Mouse (Mus musculus): ENCODE measurements around the gene Cnga4. TPM values are rescaled to one million over a fixed set of nuclear protein-coding genes. Genes with fewer than 3 reads are reported as not detected.
"Not testable (repeated sequence)": the region's sequence is repeated elsewhere in the genome, so short reads cannot be mapped to it uniquely, and the experiment has no call there.

The Cnga4 gene
- polyA plus RNA-seq, 1 experiment from 2014 or later = not detected

DNA sequence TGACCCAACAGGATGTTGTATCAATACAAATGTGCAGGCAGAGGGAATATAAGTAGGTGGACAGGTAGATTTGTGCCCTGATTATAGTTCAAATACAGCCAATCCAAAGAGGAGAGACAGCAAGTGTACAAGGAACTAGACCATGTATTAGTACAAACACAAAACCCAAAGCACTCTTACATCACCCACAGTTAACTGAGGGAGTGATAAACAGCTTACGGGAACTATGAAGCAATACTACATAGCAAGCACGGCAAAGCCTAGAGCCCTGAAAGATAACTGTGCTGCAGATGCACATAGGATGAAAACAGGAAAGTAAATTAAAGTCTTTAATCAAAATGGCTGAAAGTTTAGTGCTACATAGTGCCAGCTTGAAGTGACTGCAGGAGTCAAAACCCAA is 16.7 kb upstream of the Cnga4 start:
- ATAC-seq (no peak), DNase-seq (ENCODE audit: low read depth, low spot score) (no peak)
- no peaks in the 10 kb centered on the region for H3K27me3 ChIP-seq
- TF ChIP-seq CTCF (IDR thresholded peaks at IDR 0.05) = no peak
- in situ Hi-C loops (cut with MboI; ENCODE audit: low pct_unique_long_range_greater_than_20kb) = loop anchor here (25.0 kb wide), 1 partner anchor 250 kb away; the partner anchor contains the start of genes Arfip2, Gm45799, Timm10b and Trim3
- POLR2A ChIA-PET = no interaction called here
- CTCF ChIA-PET = no interaction called here

GRCm38 (mm10) chr7:105390236-105390635 is 14.1 kb upstream of the Cnga4 start:
- ChIA-PET POLR2A (no interaction called here), CTCF (interaction anchor here (0.9 to 1.4 kb wide), 4 partner anchors 8 to 21 kb away, joined by 3 to 4 read pairs (median 3); no protein-coding TSS in a partner anchor)
- no peaks in the 10 kb centered on the region for H3K27me3 ChIP-seq
- in situ Hi-C loops (cut with MboI; ENCODE audit: low pct_unique_long_range_greater_than_20kb) = loop anchor here (10.0 to 25.0 kb wide), 2 partner anchors 247 to 345 kb away; partner anchors contain the start of genes Arfip2, Gm45799, Ilk and Rrp8
- DNase-seq (ENCODE audit: low read depth, low spot score) (no peak), ATAC-seq (no peak)
- no peak for TF ChIP-seq CTCF (IDR thresholded peaks at IDR 0.05)

DNA sequence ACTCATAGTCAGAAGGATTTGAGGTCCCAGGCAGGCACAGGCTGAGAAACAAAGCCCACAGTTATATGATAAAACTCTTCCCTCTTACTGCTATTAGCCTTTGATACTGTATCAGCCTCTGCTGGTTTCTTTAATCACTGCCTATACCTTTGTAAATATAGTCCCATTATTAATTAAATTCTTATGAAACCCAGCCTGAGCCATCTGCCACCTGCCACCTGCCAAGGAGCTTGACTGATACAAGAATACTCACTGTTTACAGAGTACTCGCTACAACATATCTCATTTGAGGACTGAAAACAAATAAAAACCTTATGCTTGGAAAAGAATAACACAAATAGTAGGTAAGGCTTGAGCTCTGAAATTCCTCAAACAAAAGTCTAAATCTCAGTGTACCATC is 9.8 kb upstream of the Cnga4 start:
- ChIA-PET CTCF (interaction anchor here (2.3 kb wide), 1 partner anchor 9 kb away, joined by 6 read pairs; no protein-coding TSS in a partner anchor), POLR2A (no interaction called here)
- no peak for TF ChIP-seq CTCF (IDR thresholded peaks at IDR 0.05)
- in situ Hi-C loops (cut with MboI; ENCODE audit: low pct_unique_long_range_greater_than_20kb) = loop anchor here (10.0 to 25.0 kb wide), 2 partner anchors 243 to 340 kb away; partner anchors contain the start of genes Arfip2, Gm45799, Ilk and Rrp8
- ATAC-seq = no peak
- no peak for DNase-seq (ENCODE audit: low read depth, low spot score)
- no peaks in the 10 kb centered on the region for H3K27me3 ChIP-seq

GRCm38 (mm10) chr7:105395131-105395820 is 9.1 kb upstream of the Cnga4 start:
- no peaks in the 10 kb centered on the region for H3K27me3 ChIP-seq
- ChIA-PET POLR2A (no interaction called here), CTCF (interaction anchor here (2.3 kb wide), 1 partner anchor 10 kb away, joined by 6 read pairs; no protein-coding TSS in a partner anchor)
- ATAC-seq = no peak
- in situ Hi-C loops (cut with MboI; ENCODE audit: low pct_unique_long_range_greater_than_20kb) = loop anchor here (10.0 to 25.0 kb wide), 2 partner anchors 242 to 340 kb away; partner anchors contain the start of genes Arfip2, Gm45799, Ilk and Rrp8
- TF ChIP-seq CTCF (IDR thresholded peaks at IDR 0.05) = no peak
- DNase-seq (ENCODE audit: low read depth, low spot score) = no peak

- in situ Hi-C loops (cut with MboI; ENCODE audit: low pct_unique_long_range_greater_than_20kb) = loop anchor here (10.0 to 25.0 kb wide), 2 partner anchors 241 to 339 kb away; partner anchors contain the start of genes Arfip2, Gm45799, Ilk and Rrp8
- DNase-seq (ENCODE audit: low read depth, low spot score) = no peak
- no peaks in the 10 kb centered on the region for H3K27me3 ChIP-seq
- CTCF ChIA-PET = interaction anchor here (2.3 kb wide), 1 partner anchor 11 kb away, joined by 6 read pairs; no protein-coding TSS in a partner anchor
- POLR2A ChIA-PET = no interaction called here
- ATAC-seq = no peak
- TF ChIP-seq CTCF (IDR thresholded peaks at IDR 0.05) = no peak
Observed at GRCm38 (mm10) chr7:105396126-105396525, 8.2 kb upstream of the Cnga4 start.

DNA sequence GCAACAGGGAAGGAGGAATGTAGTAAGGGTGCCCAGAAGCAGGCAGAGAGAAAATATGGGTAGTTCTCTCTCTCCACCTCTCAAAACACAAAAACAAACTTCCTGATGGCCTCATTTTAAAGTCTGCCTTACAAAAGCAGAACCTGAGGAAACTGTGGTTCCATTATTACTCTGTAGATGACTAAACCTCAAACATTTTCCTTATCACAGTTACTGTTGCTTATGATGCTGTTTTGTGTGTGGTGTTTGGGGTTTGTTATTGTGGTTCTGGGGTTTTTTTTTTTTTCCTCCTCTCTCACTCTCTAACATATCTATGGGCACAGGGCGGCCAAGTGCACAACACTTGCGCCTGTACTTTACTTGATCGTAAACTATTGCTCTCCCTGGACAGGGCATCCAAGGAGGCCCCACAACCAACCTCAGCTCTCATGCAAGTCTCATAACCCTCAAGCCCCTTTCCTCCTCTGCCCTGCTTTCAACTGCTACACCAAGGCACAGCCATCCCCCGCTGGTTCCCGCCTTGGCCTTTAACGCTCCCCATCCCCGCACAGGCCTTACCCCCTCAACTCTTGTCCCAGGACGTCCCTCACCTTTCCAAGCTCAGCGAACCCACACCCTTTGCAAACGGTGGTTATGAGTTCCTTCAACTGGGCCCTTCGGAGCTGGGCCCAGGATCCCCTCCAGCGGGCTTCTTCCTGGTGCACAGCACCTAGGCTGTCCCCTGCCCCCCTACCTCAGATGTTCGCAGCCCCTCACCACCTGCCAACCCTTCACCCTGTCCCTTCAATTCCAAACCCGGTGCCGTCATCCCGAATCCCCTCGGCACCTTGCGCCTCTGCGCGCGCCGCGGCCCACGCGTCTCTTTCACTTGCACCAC is 5.1 kb upstream of the Cnga4 start:
- in situ Hi-C loops (cut with MboI; ENCODE audit: low pct_unique_long_range_greater_than_20kb) = loop anchor here (10.0 to 25.0 kb wide), 2 partner anchors 238 to 336 kb away; partner anchors contain the start of genes Arfip2, Gm45799, Ilk and Rrp8
- TF ChIP-seq CTCF (IDR thresholded peaks at IDR 0.05) = no peak
- ChIA-PET POLR2A (interaction anchor here (0.9 kb wide), 1 partner anchor 112 kb away, joined by 3 read pairs; no protein-coding TSS in a partner anchor), CTCF (interaction anchor here (1.2 to 1.8 kb wide), 6 partner anchors 13 to 130 kb away, joined by 3 to 7 read pairs (median 4); no protein-coding TSS in a partner anchor)
- DNase-seq (ENCODE audit: low read depth, low spot score) (no peak), ATAC-seq (no peak)
- no peaks in the 10 kb centered on the region for H3K27me3 ChIP-seq

DNA sequence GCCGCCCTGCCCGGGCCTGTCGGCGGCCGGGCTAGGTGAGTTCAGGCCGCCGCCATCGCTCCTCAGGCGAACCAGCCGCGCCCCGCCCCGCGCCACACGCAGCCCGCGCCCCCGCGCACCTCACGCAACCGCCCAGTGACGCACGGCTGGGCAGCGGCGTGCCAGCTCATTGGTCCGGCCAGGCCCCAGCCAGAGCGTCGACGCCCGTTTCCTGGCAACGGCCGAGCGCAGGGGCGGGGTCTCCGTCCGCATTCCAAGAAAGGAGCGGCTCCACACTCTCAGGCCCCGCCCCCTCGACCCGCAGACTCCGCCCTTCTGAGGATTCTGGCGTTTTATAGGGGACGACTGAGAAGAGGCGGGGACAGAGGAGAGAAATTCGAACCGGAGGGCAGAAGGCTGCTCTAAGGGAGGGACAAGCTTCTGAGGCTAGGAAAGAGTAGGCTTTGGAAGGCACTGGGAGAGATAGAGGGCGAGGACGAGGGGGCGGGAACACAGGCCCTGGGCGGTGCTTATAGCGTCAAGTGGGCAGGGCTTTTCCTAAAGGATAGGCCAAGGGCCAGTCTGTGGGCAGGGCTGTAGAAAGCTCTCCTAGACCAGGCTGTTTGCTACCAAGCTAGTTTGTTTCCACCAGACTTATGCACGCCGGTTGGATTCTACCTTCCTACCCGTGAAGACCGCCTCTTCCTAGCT is 4.3 kb upstream of the Cnga4 start, which contains the start of gene Fam160a2:
TSS of gene Fam160a2 (minus strand) at position 120 of the 690 bp plus-strand sequence.
- H3K27me3 ChIP-seq = no peaks in the 10 kb centered on the region
- no peak for TF ChIP-seq CTCF (IDR thresholded peaks at IDR 0.05)
- ChIA-PET POLR2A (interaction anchor here (0.9 kb wide), 1 partner anchor 111 kb away, joined by 3 read pairs; no protein-coding TSS in a partner anchor), CTCF (interaction anchor here (1.2 to 1.8 kb wide), 5 partner anchors 12 to 129 kb away, joined by 3 to 7 read pairs (median 4); no protein-coding TSS in a partner anchor)
- ATAC-seq (peak; percentile 99), DNase-seq (ENCODE audit: low read depth, low spot score) (peak; percentile 97)
- in situ Hi-C loops (cut with MboI; ENCODE audit: low pct_unique_long_range_greater_than_20kb) = loop anchor here (10.0 to 25.0 kb wide), 2 partner anchors 237 to 335 kb away; partner anchors contain the start of genes Arfip2, Gm45799, Ilk and Rrp8

DNA sequence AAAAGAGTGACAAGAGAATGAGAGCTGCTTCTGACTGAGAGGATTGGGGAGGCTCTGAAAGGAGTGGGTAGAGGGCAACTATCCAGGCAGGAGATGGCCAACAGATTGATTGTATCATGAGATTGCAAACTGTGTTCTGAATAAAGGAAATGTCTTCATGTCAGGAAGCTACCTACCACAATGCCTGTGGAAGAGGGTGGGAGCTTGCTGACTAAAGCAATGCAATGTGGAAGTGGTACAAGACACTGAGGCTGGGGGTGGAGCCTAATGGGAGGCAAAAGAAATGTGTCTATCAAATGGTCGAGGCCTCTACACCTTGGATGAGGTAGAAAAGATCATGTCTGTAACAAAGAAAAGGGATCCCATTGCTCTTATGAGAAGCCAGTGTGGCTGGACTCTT is 2.0 kb downstream of the Cnga4 start:
- no peaks in the 10 kb centered on the region for H3K27me3 ChIP-seq
- ATAC-seq (no peak), DNase-seq (ENCODE audit: low read depth, low spot score) (no peak)
- ChIA-PET CTCF (interaction anchor here (1.2 to 1.3 kb wide), 2 partner anchors 110 to 119 kb away, joined by 3 read pairs; no protein-coding TSS in a partner anchor), POLR2A (no interaction called here)
- TF ChIP-seq CTCF (IDR thresholded peaks at IDR 0.05) = no peak
- in situ Hi-C loops (cut with MboI; ENCODE audit: low pct_unique_long_range_greater_than_20kb) = loop anchor here (5.0 kb wide), 1 partner anchor 111 kb away; no protein-coding TSS in a partner anchor

GRCm38 (mm10) chr7:105411874-105412632 is 7.7 kb downstream of the Cnga4 start:
- CTCF ChIA-PET = interaction anchor here (0.6 to 2.5 kb wide), 18 partner anchors 9 to 240 kb away, joined by 3 to 19 read pairs (median 4); partner anchors contain the start of gene Fam160a2
- peak; percentile 90 for TF ChIP-seq CTCF (IDR thresholded peaks at IDR 0.05)
- in situ Hi-C loops (cut with MboI; ENCODE audit: low pct_unique_long_range_greater_than_20kb) = not testable (repeated sequence)

More at GRCm38 (mm10) chr7:105411874-105412632, 7.7 kb downstream of the Cnga4 start:
- POLR2A ChIA-PET, H3K27me3 ChIP-seq: not testable (repeated sequence)
- DNase-seq (ENCODE audit: low read depth, low spot score) = peak; percentile 7
- ATAC-seq = peak; percentile 67
